Mouse (Mus musculus): Measurements from ENCODE around the gene Rgs3. TPM values are rescaled to one million over a fixed set of nuclear protein-coding genes. Genes with fewer than 3 reads are reported as not detected.

Gene Rgs3
- polyA plus RNA-seq, 1 experiment from 2014 or later: 58.5 TPM

DNA sequence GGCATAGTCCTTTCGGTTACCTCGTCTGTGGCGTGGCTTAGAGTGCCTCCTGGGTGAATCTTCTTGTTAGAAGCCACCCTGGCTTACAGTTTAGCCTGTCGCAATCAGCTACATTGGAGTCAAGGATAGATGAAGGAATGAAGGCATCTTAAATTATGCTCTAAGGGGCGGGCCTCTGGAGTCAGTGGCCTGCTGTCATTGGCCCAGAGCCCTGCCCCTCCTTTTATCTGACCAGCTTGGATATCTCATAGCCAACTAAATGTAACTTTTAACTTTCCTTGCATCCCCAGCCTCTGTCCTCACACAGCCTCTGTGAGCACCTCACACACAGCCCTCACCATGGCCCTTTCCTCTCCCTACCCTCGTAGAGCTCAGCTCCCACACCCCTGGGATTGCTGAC is 76.4 kb downstream of the Rgs3 start:
- Histone ChIP-seq H3K9me3 (no peaks in the 10 kb centered on the region), H3K4me2 (replicated peaks) (no peak overlapping the region), H3K36me3 (peaks cover 21% of the 10 kb centered on the region), H3K27ac (replicated peaks) (no peak overlapping the region), H3K4me1 (no peaks in the 10 kb centered on the region), H3K27me3 (0 out of 2 replicates have a peak, but pooled peaks cover 3% of the 10 kb centered on the region), H3K4me3 (no peak overlapping the region), H3K9ac (replicated peaks) (no peak overlapping the region)
- no peak for ATAC-seq (ENCODE audit: low FRiP score, low read depth)
- 88% methylated on average over 6 of the region's 6 CpGs for WGBS

DNA sequence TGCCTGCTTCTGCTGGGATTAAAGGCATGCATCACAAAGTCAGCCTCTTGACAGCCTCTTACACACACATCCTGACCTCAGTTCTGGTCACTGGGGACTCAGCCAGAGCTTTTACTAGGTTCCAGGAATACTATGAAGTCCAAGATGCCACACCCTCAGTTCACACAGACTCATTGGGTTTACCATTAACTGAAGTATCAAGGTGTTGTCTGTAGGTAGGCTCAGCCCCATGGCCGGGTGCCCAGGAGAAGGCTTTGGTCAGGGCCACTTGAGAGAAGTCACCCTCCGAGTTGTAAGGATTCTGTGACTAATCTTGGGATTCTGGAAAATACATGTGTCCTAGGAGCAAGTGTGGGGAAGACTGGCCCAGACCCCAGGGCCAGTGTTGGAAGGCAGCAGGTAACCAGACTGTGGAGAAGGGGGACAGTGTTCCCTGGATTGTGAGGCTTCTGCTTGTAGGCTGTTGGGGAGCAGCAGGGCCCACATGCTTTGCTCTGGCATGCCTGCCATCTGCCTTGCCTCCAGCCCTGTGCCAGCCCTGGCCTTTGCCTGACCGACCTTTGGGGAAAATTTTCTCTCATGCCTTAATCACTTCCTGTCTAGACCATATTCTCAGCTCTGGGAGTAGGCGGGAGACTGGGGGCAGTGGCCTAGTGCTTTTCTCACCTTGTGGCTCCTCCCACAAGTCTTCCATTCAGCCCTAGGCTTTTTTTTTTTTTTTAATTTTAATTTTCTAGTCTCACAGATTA is 78.4 kb downstream of the Rgs3 start:
- Histone ChIP-seq H3K27me3 (0 out of 2 replicates have a peak, but pooled peaks cover 9% of the 10 kb centered on the region), H3K9me3 (no peaks in the 10 kb centered on the region), H3K4me2 (replicated peaks) (no peak overlapping the region), H3K36me3 (peaks cover 18% of the 10 kb centered on the region; the same call in 1 of the 2 replicates), H3K4me3 (no peak overlapping the region), H3K9ac (replicated peaks) (no peak overlapping the region), H3K27ac (replicated peaks) (no peak overlapping the region), H3K4me1 (0 out of 2 replicates have a peak, but pooled peaks cover 2% of the 10 kb centered on the region)
- WGBS: 85% methylated on average over 4 of the region's 4 CpGs
- no peak for ATAC-seq (ENCODE audit: low FRiP score, low read depth)

DNA sequence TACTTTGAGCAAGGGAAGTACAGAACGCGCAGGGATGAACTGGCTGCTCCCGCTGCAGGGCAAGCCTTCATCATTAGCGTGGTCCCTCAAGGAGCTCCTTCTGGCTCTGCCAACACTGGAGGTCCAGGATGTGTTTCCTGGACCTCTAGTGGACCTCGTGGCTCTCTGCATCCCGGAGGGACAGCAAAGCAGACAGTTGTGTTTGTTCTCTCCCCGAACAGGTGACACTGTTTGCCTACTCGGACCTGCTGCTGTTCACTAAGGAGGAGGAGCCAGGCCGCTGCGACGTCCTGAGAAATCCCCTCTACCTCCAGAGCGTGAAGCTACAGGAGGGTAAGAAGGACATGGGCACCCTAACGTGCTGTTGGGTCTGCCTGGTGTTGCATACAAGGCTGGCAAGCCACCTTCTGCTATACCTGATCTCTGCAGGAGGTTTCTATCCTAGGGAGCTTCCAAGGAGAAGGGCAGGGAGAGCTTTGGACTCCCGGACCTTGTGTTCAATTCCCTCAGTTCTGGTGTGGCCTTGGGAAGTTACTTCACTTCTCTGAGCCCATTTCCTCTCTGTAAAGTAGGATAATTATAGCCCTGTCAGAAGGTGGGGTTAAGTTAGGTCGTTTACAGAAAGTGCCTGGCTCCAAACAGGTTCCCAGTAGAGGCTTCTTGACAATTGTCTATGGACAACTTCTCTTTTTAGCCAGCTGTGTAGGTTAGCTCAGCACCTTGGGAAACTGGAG is 81.0 kb downstream of the Rgs3 start:
- no peaks in the 10 kb centered on the region for H3K9me3 ChIP-seq
- no peak overlapping the region for H3K4me2 ChIP-seq (replicated peaks)
- H3K4me3 ChIP-seq: no peak overlapping the region
- H3K9ac ChIP-seq (replicated peaks): no peak overlapping the region
- no peak overlapping the region for H3K27ac ChIP-seq (replicated peaks)
- 78% methylated on average over 15 of the region's 15 CpGs for WGBS
- H3K4me1 ChIP-seq: peaks cover 2% of the 10 kb centered on the region; the same call in 1 of the 2 replicates
- peaks cover 17% of the 10 kb centered on the region; the same call in 1 of the 2 replicates for H3K36me3 ChIP-seq
- ATAC-seq (ENCODE audit: low FRiP score, low read depth): no peak
- H3K27me3 ChIP-seq: 0 out of 2 replicates have a peak, but pooled peaks cover 9% of the 10 kb centered on the region

DNA sequence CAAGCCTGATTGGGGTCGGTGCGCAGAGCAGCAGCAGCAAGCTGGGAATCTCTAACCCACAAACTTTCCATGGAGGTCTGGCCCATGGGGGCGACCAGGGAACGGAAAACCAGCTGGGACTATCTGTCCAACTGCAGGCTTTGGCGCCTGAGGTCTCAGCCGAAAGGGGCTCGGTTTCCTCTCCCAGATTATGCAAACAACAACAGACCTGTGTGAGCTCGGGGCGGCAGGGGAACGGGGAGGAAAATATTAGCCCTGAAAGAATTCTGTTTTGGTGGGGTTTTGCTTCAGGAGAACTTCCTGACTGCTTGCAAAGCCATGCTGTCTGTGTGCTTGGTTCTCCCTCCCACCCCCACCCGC is 81.6 kb downstream of the Rgs3 start:
- Histone ChIP-seq H3K9me3 (no peaks in the 10 kb centered on the region), H3K36me3 (peaks cover 15% of the 10 kb centered on the region; the same call in 1 of the 2 replicates), H3K4me1 (peaks cover 2% of the 10 kb centered on the region; the same call in 1 of the 2 replicates), H3K4me3 (no peak overlapping the region), H3K27ac (replicated peaks) (no peak overlapping the region), H3K4me2 (replicated peaks) (no peak overlapping the region), H3K9ac (replicated peaks) (no peak overlapping the region), H3K27me3 (0 out of 2 replicates have a peak, but pooled peaks cover 9% of the 10 kb centered on the region)
- no peak for ATAC-seq (ENCODE audit: low FRiP score, low read depth)
- 55% methylated on average over 11 of the region's 11 CpGs for WGBS

DNA sequence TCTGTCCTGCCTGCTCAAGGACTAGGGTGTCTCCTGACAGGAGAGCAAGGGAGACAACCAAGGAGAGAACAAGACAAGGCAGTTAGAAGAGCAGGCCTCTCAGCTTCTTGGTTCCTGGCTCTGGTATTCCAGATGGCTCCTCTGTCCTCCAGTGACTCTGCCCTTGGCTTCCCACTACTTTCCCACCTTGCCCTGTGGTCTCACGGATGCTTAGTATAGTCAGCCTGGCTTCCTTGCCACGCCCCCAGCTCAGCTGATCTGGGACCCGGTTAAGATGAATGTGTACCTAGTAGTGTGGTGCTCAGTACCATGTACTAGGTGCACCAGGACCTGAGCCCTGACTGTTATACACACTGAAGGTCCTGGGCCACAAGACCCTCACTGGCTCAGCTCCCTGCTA is 82.0 kb downstream of the Rgs3 start:
- Histone ChIP-seq H3K27ac (replicated peaks) (no peak overlapping the region), H3K4me1 (peaks cover 2% of the 10 kb centered on the region; the same call in 1 of the 2 replicates), H3K36me3 (peaks cover 15% of the 10 kb centered on the region; the same call in 1 of the 2 replicates), H3K9me3 (no peaks in the 10 kb centered on the region), H3K4me3 (no peak overlapping the region), H3K4me2 (replicated peaks) (no peak overlapping the region), H3K27me3 (0 out of 2 replicates have a peak, but pooled peaks cover 9% of the 10 kb centered on the region), H3K9ac (replicated peaks) (no peak overlapping the region)
- ATAC-seq (ENCODE audit: low FRiP score, low read depth): no peak
- 69% methylated on average over 3 of the region's 3 CpGs for WGBS

DNA sequence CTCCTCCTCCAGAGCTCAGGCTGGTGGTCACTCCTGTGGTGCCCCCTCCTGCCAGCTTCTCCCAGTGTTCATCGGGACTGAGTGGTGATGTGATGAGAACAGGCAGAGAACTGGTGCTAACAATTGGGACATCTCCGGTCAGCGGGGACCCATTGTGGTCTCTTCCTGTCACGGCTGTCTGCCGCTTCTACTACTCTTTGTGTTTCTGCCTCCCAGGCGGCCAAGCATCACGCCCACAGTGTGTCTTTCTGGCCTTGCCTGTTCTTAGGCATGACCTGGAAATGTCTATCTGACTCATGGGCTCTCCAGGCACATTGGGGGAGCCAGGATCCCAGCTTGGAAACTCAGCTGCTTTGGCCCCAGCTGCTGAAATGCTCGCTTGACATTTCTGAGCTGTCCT is 83.8 kb downstream of the Rgs3 start:
- no peak overlapping the region for H3K4me3 ChIP-seq
- no peak overlapping the region for H3K4me2 ChIP-seq (replicated peaks)
- no peaks in the 10 kb centered on the region for H3K9me3 ChIP-seq
- peaks cover 2% of the 10 kb centered on the region; the same call in 1 of the 2 replicates for H3K4me1 ChIP-seq
- WGBS: 56% methylated on average over 8 of the region's 8 CpGs
- no peak for ATAC-seq (ENCODE audit: low FRiP score, low read depth)
- peaks cover 18% of the 10 kb centered on the region; the same call in 1 of the 2 replicates for H3K36me3 ChIP-seq
- no peak overlapping the region for H3K27ac ChIP-seq (replicated peaks)
- H3K9ac ChIP-seq (replicated peaks): no peak overlapping the region
- H3K27me3 ChIP-seq: 0 out of 2 replicates have a peak, but pooled peaks cover 9% of the 10 kb centered on the region

DNA sequence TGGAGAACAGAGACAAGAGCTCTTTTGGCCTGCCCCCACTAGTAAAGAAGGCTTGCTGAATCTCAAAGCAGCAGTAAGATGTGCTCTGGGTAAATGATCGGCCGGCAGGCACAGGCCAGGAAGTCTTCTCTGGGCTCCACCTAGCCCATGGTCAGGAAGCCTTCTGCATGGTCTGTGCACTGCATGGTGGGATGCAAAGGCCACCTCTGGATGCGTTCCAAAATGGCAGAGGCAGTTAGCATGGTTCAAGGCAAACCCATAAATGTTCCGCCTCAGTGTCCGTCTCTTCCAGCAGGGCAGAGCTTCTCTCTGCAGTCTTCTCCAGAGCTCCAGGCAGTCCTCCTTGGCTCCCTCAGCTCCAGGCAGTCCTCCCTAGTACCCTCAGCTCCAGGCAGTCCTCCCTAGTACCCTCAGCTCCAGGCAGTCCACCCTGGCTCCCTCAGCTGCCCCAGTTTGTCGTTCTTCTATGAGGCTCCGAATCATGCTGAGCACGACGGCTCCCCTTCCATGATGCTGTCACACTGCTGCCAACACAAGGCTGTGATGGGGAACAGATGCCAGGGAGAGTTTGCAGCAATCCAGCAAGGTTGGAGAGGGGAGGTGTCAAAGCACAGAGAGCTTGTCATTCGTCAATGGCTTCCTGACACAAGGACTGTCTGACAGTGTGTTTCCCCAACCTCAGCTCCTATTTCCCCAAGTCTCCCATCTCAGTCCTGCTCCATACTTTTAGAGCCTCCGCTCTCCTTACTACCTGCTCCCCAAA is 84.6 kb downstream of the Rgs3 start:
- H3K27ac ChIP-seq (replicated peaks): no peak overlapping the region
- WGBS: 88% methylated on average over 11 of the region's 11 CpGs

DNA sequence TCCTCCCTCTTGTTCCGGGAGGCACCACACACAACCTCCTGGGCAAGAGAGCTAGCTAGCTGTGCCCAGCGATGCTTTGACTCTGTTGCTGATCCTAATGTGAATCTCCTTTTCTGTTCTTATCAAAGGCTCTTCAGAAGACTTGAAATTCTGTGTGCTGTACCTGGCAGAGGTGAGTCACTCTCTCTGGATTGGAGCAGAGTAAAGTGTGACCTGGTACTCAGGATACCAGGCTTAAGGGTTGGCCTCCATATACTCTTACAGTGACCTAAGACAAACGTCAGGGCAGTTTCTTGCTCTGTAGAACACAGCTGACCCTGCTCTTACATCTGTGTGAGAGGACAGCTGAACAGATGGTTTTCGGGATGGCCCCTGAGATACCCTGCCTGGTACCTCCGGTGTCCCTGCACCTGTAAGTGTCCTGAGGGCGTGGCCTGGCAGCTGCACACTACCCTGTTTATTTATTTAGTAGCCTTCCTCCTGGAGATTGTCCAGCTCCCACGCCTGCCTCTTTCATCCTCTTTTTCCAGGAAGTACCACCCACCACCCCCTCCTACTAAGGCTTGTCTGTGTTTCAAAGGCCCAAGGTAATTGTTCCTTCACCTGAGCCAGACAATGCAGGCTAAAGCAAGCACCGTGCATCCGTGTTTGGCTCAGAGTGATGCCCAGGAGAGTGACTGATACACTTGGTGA is 87.1 kb downstream of the Rgs3 start:
- 0 out of 2 replicates have a peak, but pooled peaks cover 4% of the 10 kb centered on the region for H3K27me3 ChIP-seq
- H3K27ac ChIP-seq (replicated peaks): no peak overlapping the region
- H3K9ac ChIP-seq (replicated peaks): no peak overlapping the region
- WGBS: 78% methylated on average over 9 of the region's 9 CpGs
- H3K36me3 ChIP-seq: 0 out of 2 replicates have a peak, but pooled peaks cover 7% of the 10 kb centered on the region
- no peak overlapping the region for H3K4me3 ChIP-seq
- H3K9me3 ChIP-seq: no peaks in the 10 kb centered on the region
- no peak for ATAC-seq (ENCODE audit: low FRiP score, low read depth)
- peaks cover 2% of the 10 kb centered on the region; the same call in 1 of the 2 replicates for H3K4me1 ChIP-seq
- no peak overlapping the region for H3K4me2 ChIP-seq (replicated peaks)

More for the DNA sequence above, 84.6 kb downstream of the Rgs3 start:
- Histone ChIP-seq H3K36me3 (peaks cover 14% of the 10 kb centered on the region; the same call in 1 of the 2 replicates), H3K9me3 (no peaks in the 10 kb centered on the region), H3K27me3 (0 out of 2 replicates have a peak, but pooled peaks cover 9% of the 10 kb centered on the region), H3K4me2 (replicated peaks) (no peak overlapping the region), H3K9ac (replicated peaks) (no peak overlapping the region), H3K4me1 (peaks cover 2% of the 10 kb centered on the region; the same call in 1 of the 2 replicates), H3K4me3 (no peak overlapping the region)
- ATAC-seq (ENCODE audit: low FRiP score, low read depth): no peak

DNA sequence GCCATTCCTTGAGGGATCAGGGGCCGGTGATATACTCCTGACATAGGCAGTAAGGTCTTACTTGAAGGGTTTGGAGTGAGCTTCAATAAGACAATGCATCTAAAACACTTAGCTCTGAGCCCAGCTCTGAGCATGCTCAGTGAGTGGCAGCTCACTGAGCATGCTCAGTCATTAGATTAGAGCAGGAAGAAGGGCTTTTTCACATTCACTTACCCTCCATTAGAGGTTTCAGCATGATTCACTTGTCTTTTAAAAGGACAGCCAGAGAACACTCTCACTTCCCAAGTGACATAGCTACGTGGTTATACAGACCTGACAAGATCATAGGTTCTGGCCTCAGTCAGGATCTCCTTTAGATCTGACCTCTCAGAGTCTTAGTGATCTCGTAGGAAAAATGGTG is 89.2 kb downstream of the Rgs3 start:
- H3K27me3 ChIP-seq: no peaks in the 10 kb centered on the region
- WGBS: 89% methylated on average over 3 of the region's 3 CpGs
- H3K9me3 ChIP-seq: no peaks in the 10 kb centered on the region
- no peak overlapping the region for H3K27ac ChIP-seq (replicated peaks)
- no peak for ATAC-seq (ENCODE audit: low FRiP score, low read depth)
- no peak overlapping the region for H3K4me2 ChIP-seq (replicated peaks)
- peaks cover 11% of the 10 kb centered on the region; the same call in 1 of the 2 replicates for H3K36me3 ChIP-seq
- H3K9ac ChIP-seq (replicated peaks): no peak overlapping the region
- H3K4me1 ChIP-seq: no peaks in the 10 kb centered on the region
- no peak overlapping the region for H3K4me3 ChIP-seq

DNA sequence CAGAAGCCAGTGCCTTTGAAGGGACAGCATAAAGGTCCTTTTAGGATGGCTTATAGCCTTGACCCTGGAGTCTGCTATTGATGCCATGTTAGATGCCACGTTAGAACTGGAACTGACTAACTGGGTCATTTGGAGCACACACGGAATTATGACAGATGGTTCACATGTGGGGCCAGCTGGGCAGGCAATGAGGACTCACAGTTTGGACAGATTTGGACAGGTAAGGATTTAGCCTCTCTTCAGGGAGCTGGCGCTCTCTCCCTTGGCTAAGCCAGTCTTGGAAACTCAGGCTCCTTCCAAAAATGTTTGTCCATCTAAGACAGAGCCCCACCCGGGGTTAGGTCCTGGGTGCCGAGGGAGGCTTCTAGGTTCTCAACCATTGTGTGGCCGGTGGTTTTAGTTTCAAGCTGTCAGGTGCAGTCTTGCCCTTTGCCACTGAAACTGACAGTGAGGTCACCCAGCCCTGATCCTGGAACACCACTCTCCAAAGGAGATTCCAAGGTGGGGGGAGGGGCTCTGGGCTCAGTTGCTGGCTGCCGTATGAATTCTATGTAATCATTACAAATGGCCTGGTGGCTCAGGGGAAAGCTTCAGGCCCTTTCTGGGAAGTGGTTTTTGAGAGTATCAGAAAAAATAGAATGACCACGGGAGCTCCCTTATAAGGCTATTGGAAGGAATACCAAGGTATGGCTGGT is 90.0 kb downstream of the Rgs3 start:
- 81% methylated on average over 8 of the region's 8 CpGs for WGBS
- ATAC-seq (ENCODE audit: low FRiP score, low read depth): no peak
- Histone ChIP-seq H3K9me3 (no peaks in the 10 kb centered on the region), H3K36me3 (peaks cover 8% of the 10 kb centered on the region; the same call in 1 of the 2 replicates), H3K27me3 (no peaks in the 10 kb centered on the region), H3K4me3 (no peak overlapping the region), H3K27ac (replicated peaks) (no peak overlapping the region), H3K4me1 (no peaks in the 10 kb centered on the region), H3K9ac (replicated peaks) (no peak overlapping the region), H3K4me2 (replicated peaks) (no peak overlapping the region)

Measured in midbrain, embryonic 12.5 days (tissue).